Mouse (Mus musculus): ENCODE measurements around the gene Rybp. TPM values are rescaled to one million over a fixed set of nuclear protein-coding genes. Genes with fewer than 3 reads are reported as not detected.

The Rybp gene
- total RNA-seq (2015), result 29.9 and 34.5 TPM in 2 replicates
- total RNA-seq (2017), result 15.4 and 37.0 TPM in 2 replicates

DNA sequence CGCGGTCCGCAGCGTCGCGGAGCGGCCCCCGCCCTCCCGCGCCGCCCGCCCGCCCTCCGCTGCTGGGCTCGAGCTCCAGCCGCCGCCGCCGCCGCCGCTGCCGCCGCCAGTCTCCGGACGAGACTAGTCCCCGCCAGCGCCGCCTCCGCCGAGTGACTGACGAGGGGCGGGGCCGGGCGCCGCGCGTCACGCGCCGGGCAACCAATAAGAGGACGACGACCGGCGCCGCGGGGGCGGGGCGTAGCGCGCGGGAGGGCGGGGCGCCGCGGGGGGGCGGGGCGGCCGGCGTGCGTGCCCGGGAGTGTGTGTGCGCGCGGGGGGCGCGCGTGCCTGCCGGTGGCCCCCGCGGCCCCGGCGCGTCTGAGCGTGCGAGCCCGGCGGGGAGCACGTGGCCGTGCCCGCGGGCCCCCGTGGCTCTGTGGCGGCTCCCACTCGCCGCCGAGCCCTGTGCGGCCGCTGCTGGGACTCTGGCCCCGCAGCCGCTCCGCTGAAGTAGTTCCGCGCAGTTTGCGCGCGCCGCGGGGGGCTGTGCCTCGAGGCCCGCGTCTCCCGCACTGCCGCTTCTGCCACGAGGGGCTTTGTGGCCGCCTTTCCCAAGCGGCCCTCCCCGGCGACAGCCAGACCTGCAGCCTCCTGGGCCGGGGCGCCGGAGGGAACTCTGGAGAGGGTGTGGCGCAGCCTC lies at the start of gene Rybp:
Rybp (minus strand) TSS at position 152 of the 682 bp plus-strand sequence.
- peak; percentile 82 for ATAC-seq (replicated peaks; ENCODE audit: poor library complexity)

DNA sequence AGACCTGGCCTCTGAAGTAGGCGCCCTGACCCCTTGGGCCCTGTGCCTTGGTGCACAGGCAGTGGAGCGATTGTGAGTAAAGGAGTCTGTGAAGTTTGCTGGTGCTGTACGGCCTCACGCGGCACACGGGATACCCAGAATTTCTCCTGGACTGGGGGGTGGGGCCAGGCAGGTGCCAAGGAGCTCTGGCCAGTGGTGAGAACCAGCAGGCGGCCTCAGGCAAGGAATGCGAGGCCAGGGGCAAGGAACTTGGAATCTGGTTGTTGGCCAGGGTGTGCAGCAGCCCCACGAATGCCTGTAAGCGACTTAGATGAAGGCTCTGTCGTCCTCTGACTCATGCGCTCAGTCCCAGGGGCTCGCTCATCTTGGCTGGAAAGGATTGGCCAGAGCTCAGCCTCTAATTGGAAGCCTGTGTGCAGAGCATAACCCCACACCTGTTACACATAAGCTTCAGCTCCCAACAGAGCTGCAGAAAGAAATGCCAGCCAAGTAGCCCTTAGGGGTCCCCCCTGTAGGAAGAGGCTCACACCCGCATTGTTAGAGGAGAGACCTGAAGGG lies 49.4 kb upstream of the Rybp start:
- no peak for ATAC-seq (replicated peaks; ENCODE audit: poor library complexity)

DNA sequence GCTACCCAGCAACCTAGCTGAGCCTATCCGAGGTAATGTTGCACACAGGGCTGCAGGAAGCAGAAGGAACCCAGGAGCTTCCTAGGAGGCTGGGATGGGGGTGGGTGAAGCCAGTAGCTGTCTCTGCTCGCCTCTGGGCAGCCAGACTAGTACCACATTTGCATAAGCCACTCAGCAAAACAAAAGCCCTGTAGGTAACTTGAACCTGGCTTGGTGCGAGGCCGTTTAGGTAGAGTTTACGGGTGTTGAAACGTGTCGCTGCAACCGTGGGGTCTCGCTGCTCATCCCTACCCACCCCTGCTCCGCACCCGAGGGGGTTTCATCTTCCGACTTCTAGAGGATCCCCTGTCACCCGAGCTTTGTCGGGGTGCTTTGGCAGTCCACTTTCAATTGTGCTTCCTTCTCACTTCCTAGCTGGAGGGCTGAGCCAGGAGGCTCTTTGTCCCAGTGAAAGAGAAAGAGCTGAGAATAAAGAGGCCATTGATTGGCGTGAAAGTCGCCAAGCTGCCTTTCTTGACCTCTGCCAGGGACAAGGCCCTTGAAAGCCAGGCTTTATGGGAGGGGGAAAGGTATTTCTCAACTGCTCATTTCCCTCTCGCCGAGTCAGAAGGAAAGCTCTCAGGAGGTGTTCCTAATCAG lies 48.3 kb upstream of the Rybp start:
- peak; percentile 85 for ATAC-seq (replicated peaks; ENCODE audit: poor library complexity)

DNA sequence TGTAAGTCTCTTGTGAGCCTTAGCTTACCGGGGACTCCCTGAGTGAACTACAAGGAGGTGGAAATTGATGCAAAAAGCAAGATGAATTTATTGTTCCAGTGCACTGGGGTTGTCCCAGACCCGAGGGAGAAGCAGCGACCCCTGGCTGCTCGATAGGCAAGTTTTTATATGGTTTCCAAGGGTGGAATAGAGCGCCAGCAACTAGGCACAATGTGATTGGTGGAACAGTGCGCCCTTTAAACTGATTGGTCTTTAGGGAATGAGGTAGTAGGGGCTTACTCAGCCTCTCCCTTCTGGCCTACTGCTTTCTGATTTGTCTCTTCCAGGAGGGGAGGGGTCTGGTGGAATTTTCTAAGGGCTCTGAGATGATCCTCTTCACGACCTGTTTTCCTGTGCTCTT lies 46.5 kb upstream of the Rybp start:
- no peak for ATAC-seq (replicated peaks; ENCODE audit: poor library complexity)

DNA sequence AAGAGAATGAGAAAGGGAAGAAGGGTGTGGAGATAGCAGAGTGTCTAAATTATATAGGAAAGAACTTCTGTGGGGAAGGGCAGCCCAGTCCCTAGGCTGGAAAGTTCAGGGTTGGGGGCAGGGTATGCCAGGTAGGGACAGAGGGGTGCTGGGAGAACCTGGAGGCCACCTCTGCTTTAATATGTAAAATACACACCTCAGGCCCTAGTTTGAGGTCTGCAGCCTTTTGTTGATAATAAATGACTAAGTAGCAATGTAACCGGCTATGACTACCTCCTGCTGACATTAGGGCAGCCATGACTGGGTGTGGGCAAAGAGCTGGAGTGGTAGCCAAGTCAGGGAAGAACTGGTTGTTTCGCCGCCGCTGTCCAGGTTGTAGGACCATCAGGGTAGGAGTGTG lies 45.2 kb upstream of the Rybp start:
- ATAC-seq (replicated peaks; ENCODE audit: poor library complexity), result no peak

DNA sequence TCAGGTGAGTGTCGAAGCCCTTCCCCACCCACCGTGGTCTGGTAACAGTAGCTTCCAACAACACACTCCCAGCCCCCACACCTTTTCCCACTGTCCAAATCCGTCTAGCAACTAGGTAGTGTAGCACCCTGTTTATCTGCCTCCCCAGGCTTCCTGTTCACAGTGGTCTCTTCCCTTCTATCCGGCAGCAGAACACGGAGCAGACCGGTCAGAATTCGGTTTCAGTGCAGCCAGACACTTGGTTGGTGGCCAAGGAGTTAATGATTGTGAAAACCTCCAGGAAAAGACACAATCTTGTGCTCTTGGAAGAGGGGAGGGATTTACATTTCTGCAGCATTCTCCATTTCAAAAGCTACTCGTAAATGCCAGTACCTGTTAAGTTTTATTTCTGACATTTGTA lies 44.3 kb upstream of the Rybp start:
- peak; percentile 20; the same call in 1 of the 2 replicates for ATAC-seq (replicated peaks; ENCODE audit: poor library complexity)

DNA sequence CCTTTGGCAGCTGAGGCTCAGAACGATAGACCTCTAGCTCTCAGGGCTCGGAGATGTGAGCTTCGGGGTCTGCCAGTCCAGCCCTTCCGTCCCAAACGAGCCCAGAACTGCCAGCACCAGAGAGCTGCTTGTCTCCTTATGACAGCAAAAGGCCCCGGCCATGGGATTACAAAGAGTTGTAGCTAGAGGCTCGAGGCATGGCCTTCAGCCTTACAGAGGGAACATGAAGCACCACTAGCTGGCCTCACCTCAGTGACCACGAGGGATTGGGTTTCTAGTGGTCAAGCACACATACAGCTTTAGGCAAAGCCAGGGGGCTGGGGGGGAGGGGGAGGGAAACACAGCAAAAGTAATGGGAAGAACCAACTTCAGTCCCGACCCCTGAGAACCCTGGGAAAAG lies 43.8 kb upstream of the Rybp start:
- peak; percentile 14; the same call in 1 of the 2 replicates for ATAC-seq (replicated peaks; ENCODE audit: poor library complexity)

DNA sequence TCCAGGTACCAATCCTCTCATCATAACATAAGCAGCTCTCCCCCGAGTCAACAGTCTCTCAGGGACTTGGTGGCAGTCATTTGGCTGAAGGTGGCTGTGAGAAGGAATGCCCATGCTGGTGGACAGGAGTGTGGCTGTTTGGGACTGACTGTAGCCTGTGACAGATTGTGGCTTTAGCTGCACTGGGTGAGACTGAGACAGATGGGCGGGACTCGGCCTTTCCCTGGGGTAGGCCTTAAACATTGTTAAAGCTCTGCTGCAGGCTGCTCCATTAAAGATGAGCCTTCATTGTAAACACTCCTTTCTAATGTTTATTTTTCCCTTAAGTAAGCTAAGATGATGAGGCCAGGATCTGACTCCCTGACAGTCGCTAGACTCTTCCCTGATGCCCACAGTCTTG lies 42.3 kb upstream of the Rybp start:
- no peak for ATAC-seq (replicated peaks; ENCODE audit: poor library complexity)

DNA sequence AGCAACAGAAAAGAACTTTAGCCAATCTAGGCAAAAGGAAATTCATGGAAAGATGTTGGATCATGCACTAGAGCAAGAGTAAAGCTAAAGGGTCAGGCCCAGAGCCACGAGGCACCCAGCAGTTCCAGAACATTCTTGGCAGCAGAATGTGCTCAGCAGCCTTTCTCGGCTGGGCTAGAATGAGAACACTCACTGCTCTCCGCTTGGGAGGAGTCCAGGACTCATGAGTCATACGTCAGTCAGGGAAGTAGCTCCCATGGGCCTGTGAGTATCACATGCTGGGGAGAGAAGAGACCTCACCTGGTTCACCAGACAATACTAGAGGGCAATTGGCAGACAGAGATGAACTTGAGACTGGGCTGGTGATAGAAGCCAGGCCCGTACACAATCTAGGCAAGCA lies 39.8 kb upstream of the Rybp start:
- ATAC-seq (replicated peaks; ENCODE audit: poor library complexity), result no peak

DNA sequence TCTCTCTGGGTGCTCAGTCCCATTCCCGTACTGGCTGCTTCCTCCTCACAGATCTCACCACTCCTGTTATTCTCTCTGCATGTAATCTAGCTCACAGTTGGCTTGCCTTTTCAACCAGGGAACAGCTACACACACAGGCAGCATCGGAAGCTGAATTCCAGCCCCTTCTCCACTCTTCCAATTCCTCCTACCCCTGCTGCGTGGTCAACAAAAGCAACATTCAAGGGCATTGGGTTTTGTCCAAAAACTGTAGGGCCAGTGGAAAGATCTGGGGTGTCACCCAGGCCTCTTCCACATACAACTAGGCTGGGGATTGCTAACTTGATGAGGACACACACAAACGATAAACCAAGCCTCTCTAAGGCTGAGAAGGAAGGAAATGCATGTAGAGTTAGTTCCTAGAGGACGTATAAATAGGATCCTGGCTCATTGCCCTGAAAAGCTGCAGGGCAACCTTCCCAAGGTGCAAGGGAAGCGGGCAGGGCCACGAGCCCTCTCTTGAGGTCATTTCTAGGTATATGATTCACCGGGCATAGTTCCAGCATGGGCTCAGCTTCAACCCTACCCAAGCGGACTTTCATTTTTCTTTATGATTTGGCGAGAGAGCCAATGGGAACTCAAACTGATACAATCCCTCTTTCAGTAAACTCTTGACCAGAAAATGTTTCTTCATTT lies 36.6 kb upstream of the Rybp start:
- no peak for ATAC-seq (replicated peaks; ENCODE audit: poor library complexity)

DNA sequence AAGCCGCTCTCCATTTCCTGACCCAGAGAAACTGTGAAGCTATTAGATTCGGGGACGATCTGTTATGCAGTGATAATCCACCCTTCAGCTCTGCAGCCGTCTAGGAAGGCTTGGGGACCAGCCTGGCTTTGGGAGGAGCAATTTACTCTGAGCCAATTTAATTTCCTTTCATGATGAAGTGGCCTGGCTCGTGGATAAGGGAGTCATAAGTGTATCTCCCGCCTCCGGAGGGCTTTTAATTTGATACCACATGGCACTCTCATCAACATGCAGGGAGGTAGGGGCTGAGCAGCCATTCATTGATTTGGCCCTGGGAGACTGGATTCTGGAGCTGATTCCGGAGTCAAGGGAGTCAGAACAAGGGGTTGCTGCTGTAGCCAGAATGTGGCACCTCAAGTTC lies 35.3 kb upstream of the Rybp start:
- ATAC-seq (replicated peaks; ENCODE audit: poor library complexity), result no peak

DNA sequence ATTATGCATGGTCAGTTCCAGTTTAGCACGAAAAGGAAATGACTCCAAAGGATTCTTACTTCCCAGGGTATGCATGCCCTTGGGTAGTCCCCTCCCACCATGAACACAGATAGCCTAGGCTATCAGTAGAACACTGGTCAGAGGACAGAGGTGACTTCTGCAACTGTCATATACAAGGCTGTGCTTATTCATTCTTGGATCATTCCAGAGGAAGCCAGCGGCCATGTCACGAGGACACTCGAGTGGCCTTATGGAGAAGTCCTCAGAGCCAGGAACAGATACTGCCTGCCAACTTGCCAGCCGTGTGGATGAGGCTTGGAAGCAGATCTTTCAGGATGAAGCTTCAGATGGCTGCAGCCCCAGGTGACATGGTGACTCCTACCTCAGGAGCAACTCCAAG lies 34.9 kb upstream of the Rybp start:
- ATAC-seq (replicated peaks; ENCODE audit: poor library complexity), result no peak

DNA sequence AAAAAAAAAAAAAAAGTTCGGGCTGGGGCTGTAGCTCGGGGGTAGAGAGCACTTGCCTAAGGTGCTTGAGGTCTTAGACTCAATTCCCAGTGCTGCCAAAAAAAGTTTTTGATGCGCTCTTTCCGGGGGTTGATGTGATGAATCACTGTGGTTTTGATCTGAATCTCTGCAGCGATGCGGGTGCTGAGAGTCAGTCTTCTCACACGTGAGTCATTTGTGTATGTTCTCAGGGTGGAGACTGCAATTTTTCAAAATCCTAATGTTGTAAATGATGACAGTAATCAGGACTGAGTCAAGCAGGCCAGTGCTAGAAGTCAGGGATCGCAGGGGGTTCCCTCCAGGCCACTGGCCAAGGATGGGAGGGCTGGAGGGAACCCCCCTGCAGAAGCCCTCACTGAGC lies 26.9 kb upstream of the Rybp start:
- peak; percentile 51 for ATAC-seq (replicated peaks; ENCODE audit: poor library complexity)

DNA sequence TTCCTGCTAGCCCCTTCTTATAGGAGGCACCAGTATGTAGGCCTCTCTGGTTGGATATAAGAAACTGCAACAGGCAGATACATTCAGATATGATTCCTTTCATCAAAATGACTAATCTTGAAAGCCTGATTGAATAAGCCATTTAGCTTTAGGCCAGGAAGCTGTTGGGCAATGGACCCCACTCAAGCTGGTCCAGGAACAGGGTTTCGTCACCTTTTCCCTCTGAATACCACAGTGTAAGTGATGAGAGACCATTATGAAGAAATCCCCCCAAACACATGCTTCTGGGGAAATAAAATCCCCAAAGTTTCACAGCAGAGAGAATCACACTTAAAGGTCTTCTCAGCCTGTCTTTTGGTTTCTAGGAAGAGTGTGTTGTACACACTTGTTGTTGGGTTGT lies 23.9 kb upstream of the Rybp start:
- peak; percentile 93 for ATAC-seq (replicated peaks; ENCODE audit: poor library complexity)

DNA sequence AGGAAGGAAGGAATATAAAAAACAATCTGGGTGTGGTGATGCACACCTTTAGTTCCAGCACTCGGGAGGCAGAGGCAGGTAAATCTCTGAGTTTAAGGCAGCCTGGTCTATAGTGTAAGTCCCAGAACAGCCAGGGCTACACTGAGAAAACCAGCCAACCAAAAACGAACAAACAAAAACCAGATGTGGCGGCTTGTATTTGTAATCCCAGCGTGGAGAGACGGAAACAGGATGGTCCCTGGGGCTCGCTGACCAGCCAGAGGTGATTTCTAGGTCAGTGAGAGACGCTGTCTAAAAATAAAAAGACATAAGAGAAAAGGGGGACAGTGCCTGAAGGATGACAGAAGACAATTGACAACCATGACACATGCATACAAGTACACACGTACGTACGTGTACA lies 17.5 kb upstream of the Rybp start:
- no peak for ATAC-seq (replicated peaks; ENCODE audit: poor library complexity)

DNA sequence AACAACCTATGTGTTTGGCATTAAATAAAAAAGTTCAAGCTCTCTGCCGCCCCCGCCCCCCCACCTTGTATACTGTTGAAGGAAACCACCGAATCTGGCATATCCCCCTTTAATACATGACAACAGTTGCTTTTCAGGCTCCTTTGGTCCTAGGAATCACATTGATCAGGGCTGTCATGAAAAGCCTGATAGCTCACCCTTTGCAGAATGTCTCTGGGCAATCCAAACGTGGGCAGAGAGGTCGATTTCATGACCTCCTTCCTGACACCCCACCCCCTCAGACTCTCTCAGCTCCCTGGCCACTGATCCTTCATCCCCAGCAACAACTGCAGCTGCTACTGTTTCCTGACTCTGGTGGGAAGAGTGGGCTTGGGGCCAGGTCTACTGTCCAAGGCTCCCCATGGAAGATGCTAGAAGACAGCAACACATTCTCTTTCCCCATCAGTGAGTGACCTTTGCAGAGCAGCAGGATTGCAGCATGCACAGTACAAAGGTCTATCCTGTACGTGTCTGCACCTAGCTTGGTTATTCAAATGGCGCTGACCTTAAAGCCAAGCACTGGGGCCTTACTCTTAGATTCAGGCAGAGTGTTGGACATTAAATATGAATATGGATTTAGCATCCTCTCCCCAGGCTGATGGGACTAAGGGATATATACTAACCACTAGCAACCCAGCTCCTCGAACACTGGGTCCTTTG lies 14.3 kb upstream of the Rybp start:
- ATAC-seq (replicated peaks; ENCODE audit: poor library complexity), result no peak

DNA sequence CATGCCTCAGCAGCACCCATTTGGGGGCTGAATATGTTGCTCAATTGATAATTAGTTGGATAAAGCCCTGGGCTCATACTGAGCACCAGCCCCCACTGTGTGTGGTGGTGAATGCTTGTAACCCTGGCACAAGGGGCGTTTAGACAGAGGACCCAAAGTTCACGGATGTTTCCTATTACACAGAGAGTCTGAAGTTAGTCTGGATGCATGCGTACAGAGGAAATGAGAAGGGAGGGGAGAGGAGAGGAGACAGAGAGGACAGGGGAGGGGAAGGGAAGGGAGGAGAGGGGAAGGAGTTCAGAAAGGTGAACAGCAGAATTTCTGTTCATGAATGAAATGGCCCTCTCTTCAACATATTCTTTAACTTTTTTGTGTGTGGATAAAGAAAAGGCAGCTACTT lies 13.5 kb upstream of the Rybp start:
- no peak for ATAC-seq (replicated peaks; ENCODE audit: poor library complexity)

DNA sequence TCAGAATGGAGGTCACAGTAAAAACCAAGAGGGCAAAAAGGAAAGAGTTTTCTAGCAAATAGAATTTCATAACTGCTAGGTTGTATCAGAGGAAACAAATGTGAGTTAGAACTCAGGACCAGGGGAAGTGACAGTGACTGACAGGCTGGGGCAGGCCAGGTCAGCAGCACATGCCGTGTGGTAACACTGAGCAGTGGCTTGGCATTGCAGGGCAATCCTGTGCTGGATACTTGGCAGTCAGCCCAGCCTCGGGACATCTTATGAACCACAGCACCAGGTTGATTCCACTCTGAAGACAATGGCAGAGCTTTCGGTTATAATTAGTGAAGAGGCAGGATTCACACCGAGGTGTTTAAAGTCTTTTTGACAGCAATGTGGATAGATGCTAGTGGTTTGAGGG lies 11.7 kb upstream of the Rybp start:
- ATAC-seq (replicated peaks; ENCODE audit: poor library complexity), result peak; percentile 81

DNA sequence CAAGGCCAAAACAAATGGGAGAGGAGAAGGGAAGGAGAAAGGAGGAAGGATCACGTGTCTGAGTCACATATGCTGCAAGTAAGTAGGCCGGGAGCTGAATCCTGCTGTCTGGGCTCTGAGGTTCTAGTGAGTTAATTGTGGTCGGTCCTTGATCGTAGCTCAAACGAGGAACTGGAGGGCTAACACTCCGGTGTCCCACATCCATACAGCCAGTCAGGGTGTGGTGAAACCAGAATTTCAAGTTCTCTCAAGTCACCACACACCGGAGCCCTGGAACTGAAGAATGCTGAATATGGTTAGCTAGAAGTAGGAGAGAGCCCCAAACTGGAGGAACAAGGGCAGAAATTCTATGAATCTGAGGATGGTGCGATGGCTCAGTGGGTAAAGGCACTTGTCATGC lies 10.3 kb upstream of the Rybp start:
- ATAC-seq (replicated peaks; ENCODE audit: poor library complexity), result peak; percentile 61

DNA sequence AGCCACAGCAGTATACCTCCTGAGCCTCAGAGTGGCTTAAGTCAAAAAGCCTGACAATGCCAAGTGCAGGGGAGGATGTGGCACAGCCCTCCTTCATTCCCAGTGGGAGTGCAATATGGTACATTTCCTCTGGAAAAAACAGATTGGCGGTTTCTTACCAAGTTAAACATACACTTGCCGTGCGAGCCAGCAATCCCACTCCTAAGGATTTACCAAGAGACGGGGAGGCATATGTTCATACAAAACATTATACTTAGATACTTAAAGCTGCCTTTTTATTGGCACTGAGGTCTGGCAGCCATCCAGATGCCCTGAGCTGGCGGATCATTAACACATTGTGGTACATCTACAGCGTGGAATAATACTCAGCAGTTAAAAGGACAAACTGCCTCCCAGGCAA lies 5.1 kb upstream of the Rybp start:
- ATAC-seq (replicated peaks; ENCODE audit: poor library complexity), result no peak

DNA sequence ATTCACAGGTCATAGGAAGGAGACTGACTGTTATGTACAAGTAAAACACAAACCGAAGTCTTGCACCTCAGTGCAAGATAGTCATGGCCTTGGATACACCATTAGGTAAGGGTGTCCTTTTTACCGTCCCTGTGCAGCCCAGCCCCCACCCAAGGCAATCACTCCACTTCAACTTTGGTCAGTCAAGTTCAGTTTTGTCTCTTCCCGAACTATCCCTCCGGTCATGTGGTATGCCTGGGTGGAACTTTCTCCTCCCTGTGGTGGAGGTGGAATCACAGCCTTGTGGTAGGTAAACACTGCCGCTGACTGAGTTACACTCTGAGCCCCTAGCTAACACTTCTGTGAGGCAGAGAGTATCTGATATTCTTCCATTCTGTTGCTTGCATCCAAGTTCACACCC lies 1.8 kb upstream of the Rybp start:
- ATAC-seq (replicated peaks; ENCODE audit: poor library complexity), result no peak

DNA sequence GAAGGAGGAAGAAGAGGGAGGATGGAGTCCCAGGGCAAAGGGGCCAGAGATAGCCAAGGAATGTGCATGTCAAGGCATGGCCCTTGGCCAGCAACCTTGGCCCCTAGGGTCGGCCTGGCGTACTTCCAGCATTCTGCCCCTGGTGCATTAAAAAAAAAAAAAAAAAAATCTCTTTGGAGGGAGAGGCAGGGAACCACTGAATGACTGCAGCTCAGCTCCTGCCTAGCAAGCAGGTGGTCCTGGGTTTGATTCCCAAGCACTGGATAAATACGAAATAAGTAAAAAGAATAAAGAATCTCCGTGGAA lies 1.4 kb upstream of the Rybp start:
- ATAC-seq (replicated peaks; ENCODE audit: poor library complexity), result no peak

Data from megakaryocyte progenitor cell, adult 5-6 weeks (primary cell).